Mouse (Mus musculus): ENCODE results near the gene Slc9a9. TPM values are rescaled to one million over a fixed set of nuclear protein-coding genes. Genes with fewer than 3 reads are reported as not detected.

Slc9a9 gene
- polyA plus RNA-seq, 1 experiment from 2014 or later = 246 TPM

DNA sequence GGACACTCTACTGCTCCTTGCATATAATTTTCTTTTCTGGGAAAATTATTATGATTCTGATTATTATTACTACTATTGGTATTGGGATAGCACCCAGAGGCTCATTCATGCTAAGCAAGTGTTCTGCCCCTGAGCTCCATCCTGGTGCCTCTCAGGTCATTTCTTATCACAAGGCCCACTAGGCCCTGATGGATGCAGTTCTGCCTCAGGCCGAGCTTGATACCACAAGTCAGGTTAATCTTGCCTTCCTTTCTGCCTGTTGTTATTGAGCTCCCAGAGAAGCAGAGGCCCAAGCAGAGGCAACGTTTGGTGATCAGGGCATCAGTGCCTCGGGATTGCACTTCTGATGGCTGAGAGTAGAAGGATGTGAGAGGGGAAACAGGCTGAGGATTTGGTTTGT lies 25.3 kb downstream of the Slc9a9 start:
- H3K36me3 ChIP-seq (ENCODE audit: inconsistent target) = no peaks in the 10 kb centered on the region
- H3K79me2 ChIP-seq (ENCODE audit: inconsistent target) = peaks cover 69% of the 10 kb centered on the region
- no peak overlapping the region for H3K4me3 ChIP-seq (ENCODE audit: inconsistent target)
- peak overlapping the region; percentile 100 for H3K27ac ChIP-seq
- WGBS (ENCODE audit: missing documents) = 92% methylated on average over 3 of the region's 3 CpGs

DNA sequence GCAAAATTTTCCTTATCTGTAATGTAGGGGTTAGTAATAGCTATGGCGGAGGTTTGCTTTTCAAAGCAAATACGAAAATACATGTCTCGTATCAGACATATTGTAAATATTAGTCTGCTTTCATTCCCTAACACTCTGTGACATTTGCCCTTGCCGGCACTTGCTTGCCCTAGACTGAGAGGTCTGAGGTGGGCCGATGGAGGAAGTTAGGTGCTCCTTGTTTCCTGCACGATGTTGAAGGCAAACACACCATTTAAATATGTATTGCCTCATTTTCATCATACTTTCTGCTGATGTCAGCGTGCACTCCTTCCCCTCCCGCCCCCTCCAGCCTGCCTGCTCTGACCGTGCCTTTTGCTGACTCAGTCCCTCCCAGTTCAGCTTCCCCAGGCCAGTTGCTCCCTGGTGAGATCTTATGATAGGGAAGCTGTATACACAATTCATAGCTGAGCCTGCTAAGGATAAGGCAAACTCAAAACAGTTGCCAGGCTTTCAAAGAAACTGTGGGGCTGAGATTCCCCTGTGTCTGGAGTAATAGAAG lies 26.9 kb downstream of the Slc9a9 start:
- H3K79me2 ChIP-seq (ENCODE audit: inconsistent target) = peaks cover 82% of the 10 kb centered on the region
- H3K27ac ChIP-seq = peak overlapping the region; percentile 96
- no peak overlapping the region for H3K4me3 ChIP-seq (ENCODE audit: inconsistent target)
- H3K36me3 ChIP-seq (ENCODE audit: inconsistent target) = no peaks in the 10 kb centered on the region; the same call in 1 of the 2 replicates
- WGBS (ENCODE audit: missing documents) = 30% methylated on average over 9 of the region's 9 CpGs

DNA sequence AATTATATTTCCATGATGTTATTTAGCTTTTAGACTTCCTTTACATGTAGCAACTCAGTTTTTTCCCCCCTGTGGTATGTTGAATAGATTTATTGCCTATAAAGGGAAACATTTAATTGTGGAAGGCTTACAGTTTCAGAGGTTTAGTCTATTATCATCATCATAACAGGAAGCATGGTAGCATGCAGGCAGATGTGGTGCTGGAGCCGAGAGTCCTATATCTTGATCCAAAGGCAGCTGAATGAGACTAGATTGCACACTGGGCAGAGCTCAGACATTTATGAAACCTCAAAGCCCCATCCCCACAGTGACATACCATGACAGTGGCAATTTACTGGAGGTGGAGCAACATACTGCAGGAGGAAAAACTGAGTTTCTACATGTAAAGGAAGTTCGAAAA lies 28.5 kb downstream of the Slc9a9 start:
- Histone ChIP-seq H3K4me3 (ENCODE audit: inconsistent target) (no peak overlapping the region), H3K79me2 (ENCODE audit: inconsistent target) (peaks cover 92% of the 10 kb centered on the region), H3K36me3 (ENCODE audit: inconsistent target) (no peaks in the 10 kb centered on the region; the same call in 1 of the 2 replicates), H3K27ac (peak overlapping the region; percentile 96)
- WGBS (ENCODE audit: missing documents) = 45% methylated on average over 2 of the region's 2 CpGs

DNA sequence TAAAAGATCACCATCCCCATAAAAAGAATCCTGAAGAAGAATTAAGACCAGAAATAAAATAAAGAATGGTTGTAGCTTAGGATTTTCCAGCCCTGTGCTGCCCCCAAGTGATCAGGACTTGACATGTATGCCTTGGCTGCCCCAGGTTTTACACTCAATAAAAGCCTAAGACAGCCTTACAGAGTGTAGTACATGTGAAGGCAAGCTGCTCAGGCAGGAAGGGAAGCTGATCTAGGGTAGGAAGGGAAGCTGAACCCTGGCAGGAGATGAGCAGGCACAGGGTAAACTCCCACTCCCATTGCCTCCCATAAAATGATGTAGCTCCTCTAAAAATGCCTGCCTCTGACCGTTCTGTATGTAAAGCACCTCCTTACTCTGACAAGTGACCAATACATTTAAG lies 30.8 kb downstream of the Slc9a9 start:
- no peak overlapping the region for H3K27ac ChIP-seq
- H3K4me3 ChIP-seq (ENCODE audit: inconsistent target) = no peak overlapping the region
- WGBS (ENCODE audit: missing documents) = 100% methylated on average over 1 of the region's 1 CpGs
- H3K36me3 ChIP-seq (ENCODE audit: inconsistent target) = no peaks in the 10 kb centered on the region; the same call in 1 of the 2 replicates
- H3K79me2 ChIP-seq (ENCODE audit: inconsistent target) = peaks cover 92% of the 10 kb centered on the region

DNA sequence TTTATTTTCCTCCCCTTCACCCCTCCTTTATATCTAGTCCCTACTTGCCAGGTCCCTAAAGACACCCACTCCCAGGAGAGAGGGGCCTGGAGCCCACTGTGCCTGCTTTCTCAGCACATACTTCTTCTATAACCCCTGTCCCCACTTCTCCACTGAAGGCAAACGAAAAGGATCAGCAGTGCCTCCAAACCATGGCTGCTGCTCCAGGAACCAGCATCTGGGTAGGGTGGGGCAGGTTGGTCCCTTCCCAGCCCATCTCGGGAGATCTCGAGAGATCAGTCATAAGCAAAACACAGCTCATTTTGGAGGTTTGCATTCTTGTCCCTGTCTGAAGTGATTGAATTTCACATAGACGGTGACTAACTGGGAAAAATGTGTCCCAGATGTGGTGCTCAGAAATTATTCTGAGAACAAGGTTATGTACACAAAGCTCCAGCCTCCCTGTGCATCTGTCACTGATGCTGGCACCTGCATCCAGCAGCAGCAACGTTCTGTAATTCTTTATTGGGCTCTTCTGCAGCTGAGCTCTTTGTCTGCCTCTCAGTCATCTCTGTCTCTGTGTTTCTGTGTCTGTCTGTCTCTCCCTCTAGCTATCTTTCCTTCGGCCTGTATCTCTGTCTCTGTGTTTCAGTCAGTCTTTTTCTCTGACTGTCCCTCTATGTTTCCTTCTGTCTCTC lies 31.6 kb downstream of the Slc9a9 start:
- Histone ChIP-seq H3K36me3 (ENCODE audit: inconsistent target) (no peaks in the 10 kb centered on the region; the same call in 1 of the 2 replicates), H3K79me2 (ENCODE audit: inconsistent target) (peaks cover 92% of the 10 kb centered on the region), H3K27ac (no peak overlapping the region), H3K4me3 (ENCODE audit: inconsistent target) (no peak overlapping the region)
- WGBS (ENCODE audit: missing documents) = 80% methylated on average over 6 of the region's 6 CpGs

DNA sequence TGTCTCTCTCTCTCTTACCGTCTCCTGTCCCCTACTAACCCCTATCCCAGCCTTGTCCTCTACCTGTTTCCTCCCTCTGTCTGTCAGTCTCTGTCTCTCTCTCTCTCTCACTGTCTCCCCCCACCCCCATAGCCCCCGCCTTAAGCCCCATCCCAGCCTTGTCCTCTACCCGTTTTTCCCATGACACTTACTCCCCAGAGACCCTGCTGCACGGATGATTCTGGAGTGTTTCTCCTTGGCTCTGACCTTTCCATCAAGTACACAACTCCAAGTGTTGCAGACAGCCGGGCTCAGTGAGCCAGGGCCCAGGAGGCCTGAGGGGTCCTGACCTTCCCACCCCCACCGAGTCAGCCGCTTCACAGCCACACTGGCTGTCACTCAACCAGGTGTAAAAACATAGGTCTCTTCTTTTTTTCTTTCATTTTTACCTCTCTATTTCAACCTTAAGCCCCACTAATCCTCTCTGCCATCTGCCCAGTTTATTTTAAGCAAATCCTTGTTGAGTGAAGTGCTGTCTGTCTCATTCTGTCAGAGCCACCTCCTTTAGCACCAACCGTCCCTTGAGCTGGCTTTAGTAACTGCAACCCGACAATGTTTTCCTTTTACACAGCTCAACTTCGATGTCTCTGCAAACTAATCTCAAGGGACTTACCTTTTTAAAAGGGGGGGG lies 32.4 kb downstream of the Slc9a9 start:
- 90% methylated on average over 9 of the region's 10 CpGs for WGBS (ENCODE audit: missing documents)
- H3K4me3 ChIP-seq (ENCODE audit: inconsistent target) = no peak overlapping the region
- peaks cover 99% of the 10 kb centered on the region for H3K79me2 ChIP-seq (ENCODE audit: inconsistent target)
- H3K27ac ChIP-seq = no peak overlapping the region
- H3K36me3 ChIP-seq (ENCODE audit: inconsistent target) = no peaks in the 10 kb centered on the region; the same call in 1 of the 2 replicates

DNA sequence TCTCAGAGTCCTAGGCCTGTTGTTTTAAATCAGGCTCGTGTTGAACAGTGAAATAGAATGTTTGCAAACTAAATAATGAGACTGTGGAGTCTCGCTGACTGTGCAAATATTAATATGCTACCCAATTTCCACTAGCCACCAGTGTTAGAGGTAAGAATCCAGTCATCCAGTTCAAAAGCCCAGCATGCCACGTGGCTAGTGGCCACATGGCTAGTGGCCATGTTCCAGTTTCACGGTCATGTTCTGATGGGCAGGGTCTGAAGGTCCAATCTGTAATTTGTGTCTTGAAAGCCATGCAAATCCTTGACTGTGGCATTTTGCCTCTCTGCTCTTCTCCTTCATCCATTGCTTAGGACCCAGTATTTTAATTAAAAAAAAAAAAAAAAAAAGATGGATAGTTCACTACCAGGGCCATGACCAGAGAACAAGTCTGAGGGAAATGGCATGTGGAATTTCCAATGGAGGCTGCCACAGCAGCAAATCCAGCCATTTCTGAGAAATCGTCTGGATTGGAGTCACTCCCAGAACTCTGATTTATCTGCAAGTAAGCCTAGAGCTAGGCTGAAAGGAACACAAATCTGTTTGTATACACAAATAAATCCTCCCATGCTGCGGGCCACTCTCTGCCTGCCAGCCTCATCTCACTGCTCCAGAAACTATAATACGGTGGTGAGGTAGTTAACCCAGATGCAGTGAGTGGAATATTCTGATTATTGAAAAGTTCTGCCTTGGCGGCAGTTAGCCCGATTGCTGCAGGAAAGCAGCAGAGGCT lies 35.5 kb downstream of the Slc9a9 start:
- Histone ChIP-seq H3K4me3 (ENCODE audit: inconsistent target) (no peak overlapping the region), H3K79me2 (ENCODE audit: inconsistent target) (peaks cover 92% of the 10 kb centered on the region), H3K27ac (0 out of 2 replicates have a peak overlapping the region, but pooled peaks have one; percentile 2), H3K36me3 (ENCODE audit: inconsistent target) (no peaks in the 10 kb centered on the region; the same call in 1 of the 2 replicates)
- WGBS (ENCODE audit: missing documents) = 75% methylated on average over 9 of the region's 9 CpGs

DNA sequence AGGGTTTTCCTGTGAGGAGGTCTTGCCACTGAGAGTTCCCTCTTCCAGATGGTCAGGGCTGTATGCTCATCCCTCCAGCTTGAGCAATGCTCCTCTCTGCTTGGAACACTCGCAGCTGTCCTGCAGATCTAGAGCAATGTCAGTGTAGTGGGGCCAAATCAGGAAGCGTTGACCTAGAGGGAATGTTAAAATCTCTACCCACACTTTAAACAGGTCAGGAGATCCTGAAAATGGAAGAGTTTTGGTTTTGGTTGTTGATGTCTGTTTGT lies 36.0 kb downstream of the Slc9a9 start:
- no peak overlapping the region for H3K4me3 ChIP-seq (ENCODE audit: inconsistent target)
- peaks cover 90% of the 10 kb centered on the region for H3K79me2 ChIP-seq (ENCODE audit: inconsistent target)
- 0 out of 2 replicates have a peak overlapping the region, but pooled peaks have one; percentile 2 for H3K27ac ChIP-seq
- peaks cover 4% of the 10 kb centered on the region; the same call in 1 of the 2 replicates for H3K36me3 ChIP-seq (ENCODE audit: inconsistent target)
- 59% methylated on average over 2 of the region's 2 CpGs for WGBS (ENCODE audit: missing documents)

DNA sequence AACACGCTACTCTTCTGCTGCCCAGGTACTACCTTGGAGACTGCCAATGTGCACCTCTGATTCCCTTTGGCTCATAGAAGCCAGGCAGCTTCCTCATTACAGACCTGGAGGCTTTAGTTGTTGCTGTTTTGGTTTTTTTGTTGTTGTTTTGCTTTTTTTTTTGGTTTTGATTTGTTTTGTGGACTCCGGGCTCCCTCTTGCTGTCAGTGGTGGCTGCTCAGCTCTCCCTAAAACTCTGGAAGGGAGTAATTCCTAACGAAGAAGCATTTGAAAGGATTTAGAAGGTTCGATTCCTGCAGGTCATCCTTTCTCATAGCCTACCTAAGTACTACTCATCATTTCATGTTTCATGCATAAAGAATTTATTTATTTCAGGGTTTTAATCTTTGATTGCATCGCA lies 42.4 kb downstream of the Slc9a9 start:
- H3K36me3 ChIP-seq (ENCODE audit: inconsistent target) = peaks cover 32% of the 10 kb centered on the region; the same call in 1 of the 2 replicates
- WGBS (ENCODE audit: missing documents) = 99% methylated on average over 5 of the region's 5 CpGs
- H3K4me3 ChIP-seq (ENCODE audit: inconsistent target) = no peak overlapping the region
- peaks cover 29% of the 10 kb centered on the region; the same call in 1 of the 2 replicates for H3K79me2 ChIP-seq (ENCODE audit: inconsistent target)
- no peak overlapping the region for H3K27ac ChIP-seq

DNA sequence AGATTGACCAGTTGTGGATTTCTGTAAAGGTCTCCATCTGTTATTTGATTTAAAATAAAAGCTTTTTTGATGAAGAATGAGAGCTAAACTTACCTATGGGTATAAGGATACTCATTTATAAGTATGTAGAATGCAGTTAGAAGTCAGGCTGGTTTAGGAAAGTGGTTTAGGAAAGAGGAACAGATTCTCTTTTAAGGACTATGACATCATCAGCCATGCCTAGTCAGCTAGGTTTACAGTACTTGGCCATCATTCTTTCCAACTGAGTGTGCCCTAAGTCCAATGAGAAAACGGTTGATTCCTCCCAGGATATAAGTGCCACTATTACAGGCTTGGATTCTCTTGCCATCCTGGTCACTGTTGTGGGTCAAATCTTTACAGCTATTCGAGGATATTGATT lies 47.0 kb downstream of the Slc9a9 start:
- WGBS (ENCODE audit: missing documents) = 91% methylated on average over 2 of the region's 2 CpGs
- Histone ChIP-seq H3K79me2 (ENCODE audit: inconsistent target) (peaks cover 11% of the 10 kb centered on the region; the same call in 1 of the 2 replicates), H3K27ac (peak overlapping the region; percentile 8; the same call in 1 of the 2 replicates), H3K36me3 (ENCODE audit: inconsistent target) (peaks cover 59% of the 10 kb centered on the region; the same call in 1 of the 2 replicates), H3K4me3 (ENCODE audit: inconsistent target) (no peak overlapping the region)

DNA sequence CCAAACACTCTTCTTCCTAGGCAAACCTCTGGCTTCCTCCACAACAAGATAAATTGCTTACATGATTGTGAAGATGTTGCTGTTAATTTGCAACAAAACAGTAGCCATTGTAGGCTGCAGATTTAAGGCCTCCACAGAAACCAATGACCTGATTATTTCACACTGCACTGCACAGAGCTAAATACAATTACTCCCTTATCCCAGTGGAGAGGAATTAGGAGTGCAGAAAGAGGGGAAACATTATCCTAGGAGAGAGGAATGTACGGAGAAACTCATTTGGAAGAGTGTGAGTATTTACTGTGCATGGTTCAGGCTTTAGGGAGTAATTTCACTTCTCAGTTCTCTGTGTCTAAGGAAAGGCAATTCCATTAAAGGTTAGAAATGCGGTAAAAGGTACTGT lies 53.9 kb downstream of the Slc9a9 start:
- no peak overlapping the region for H3K4me3 ChIP-seq (ENCODE audit: inconsistent target)
- H3K36me3 ChIP-seq (ENCODE audit: inconsistent target) = peaks cover 29% of the 10 kb centered on the region; the same call in 1 of the 2 replicates
- no peak overlapping the region for H3K27ac ChIP-seq
- WGBS (ENCODE audit: missing documents) = 100% methylated on average over 2 of the region's 2 CpGs
- peaks cover 7% of the 10 kb centered on the region; the same call in 1 of the 2 replicates for H3K79me2 ChIP-seq (ENCODE audit: inconsistent target)

DNA sequence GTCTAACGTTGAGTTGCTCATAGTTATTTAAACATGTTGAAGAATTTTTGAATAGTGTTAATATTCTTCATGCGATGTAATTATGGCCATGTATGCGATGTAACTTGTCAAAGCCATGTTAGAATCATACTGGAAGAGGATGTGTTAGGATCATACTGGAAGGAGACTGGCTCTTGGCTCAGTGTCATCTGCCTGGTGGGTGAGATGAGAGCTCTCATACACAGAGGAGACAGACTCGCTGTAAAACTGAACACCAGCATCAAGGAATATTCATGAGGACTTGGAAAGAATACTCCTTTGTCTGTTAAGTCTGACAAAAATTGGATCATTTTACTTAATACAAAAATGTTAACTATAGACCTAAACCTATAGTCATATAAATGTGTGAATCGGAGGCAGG lies 55.4 kb downstream of the Slc9a9 start:
- 95% methylated on average over 5 of the region's 5 CpGs for WGBS (ENCODE audit: missing documents)

DNA sequence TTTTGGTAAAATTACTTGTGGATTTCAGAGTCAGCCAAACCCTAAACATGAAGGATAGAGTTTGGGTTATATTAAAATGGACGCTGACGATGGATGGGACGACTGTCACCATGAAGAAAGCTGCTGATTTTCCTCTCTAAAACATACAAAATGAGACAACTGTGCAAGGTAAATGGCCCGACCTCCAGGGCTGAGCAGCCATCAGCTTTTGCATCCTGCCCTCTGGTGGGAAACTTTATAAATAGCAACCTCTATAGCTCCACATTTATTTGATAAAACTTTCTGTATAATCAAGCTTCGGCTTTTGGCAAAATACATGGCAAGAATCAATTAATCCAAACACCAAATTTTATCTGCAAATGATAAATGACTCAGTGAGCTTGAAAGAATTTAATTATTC lies 57.7 kb downstream of the Slc9a9 start:
- peaks cover 15% of the 10 kb centered on the region; the same call in 1 of the 2 replicates for H3K36me3 ChIP-seq (ENCODE audit: inconsistent target)
- H3K27ac ChIP-seq = no peak overlapping the region
- H3K79me2 ChIP-seq (ENCODE audit: inconsistent target) = no peaks in the 10 kb centered on the region; the same call in 1 of the 2 replicates
- H3K4me3 ChIP-seq (ENCODE audit: inconsistent target) = no peak overlapping the region
- WGBS (ENCODE audit: missing documents) = 44% methylated on average over 5 of the region's 5 CpGs

More for the DNA sequence above, 55.4 kb downstream of the Slc9a9 start:
- Histone ChIP-seq H3K36me3 (ENCODE audit: inconsistent target) (peaks cover 23% of the 10 kb centered on the region; the same call in 1 of the 2 replicates), H3K27ac (no peak overlapping the region), H3K79me2 (ENCODE audit: inconsistent target) (peaks cover 4% of the 10 kb centered on the region; the same call in 1 of the 2 replicates), H3K4me3 (ENCODE audit: inconsistent target) (no peak overlapping the region)

DNA sequence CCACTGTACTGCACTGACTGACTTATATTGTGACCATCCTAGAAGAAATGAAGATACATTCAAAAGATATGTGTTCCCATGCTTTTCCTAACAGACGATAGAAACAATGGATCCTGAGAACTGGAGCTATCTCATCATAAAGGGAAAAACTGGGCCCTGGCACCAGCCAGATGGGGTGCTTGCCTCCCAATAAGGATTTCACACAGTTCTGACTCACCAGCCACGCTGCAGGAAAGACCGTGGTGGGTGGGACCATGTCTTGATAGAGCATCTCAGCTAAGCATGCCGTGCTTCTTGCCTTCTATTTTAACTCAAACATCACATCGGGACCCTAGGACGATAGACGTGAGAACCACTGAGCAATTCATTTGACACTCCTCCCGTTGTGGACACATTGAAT lies 60.7 kb downstream of the Slc9a9 start:
- WGBS (ENCODE audit: missing documents) = 92% methylated on average over 8 of the region's 8 CpGs
- Histone ChIP-seq H3K27ac (no peak overlapping the region), H3K36me3 (ENCODE audit: inconsistent target) (0 out of 2 replicates have a peak, but pooled peaks cover 8% of the 10 kb centered on the region), H3K4me3 (ENCODE audit: inconsistent target) (no peak overlapping the region), H3K79me2 (ENCODE audit: inconsistent target) (no peaks in the 10 kb centered on the region; the same call in 1 of the 2 replicates)
